Mouse (Mus musculus): ENCODE measurements at regions not wholly inside any gene's neighbourhood (a gene's known extent, or its start where the extent isn't known, plus 50 kb on each side); places are given as distances from the start of the nearest gene placed in this dataset.
"Not testable (repeated sequence)": the region's sequence is repeated elsewhere in the genome, so short reads cannot be mapped to it uniquely, and the experiment has no call there.

DNA sequence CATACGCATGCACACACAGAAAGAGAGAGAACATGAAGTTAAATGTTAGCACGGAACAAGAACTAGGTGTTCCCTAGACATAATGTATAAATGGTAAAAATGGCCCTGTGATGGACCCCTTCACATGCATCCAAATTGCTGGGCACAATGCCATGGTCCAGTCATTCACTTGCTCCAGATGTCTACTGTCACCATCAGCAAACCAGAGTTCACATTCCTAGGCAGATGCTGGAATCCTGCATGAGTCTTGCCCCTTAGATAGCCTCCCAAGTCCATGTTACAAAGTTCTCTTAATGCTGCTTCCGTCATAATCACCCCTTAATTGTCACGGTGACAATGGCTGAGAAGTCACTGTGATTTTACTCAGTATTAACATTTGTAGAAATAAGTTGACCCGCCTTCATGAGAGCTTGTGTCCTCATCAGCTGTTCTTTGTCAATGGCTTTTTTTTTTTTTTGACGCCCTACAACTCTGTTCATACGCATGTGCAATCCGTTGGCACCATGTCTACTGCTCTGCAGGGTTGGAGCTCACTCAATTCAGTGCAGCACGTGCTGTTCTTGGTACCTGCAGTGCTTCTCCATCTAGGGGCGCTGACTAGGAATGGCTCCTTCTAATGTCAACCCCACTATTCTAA is 179.4 kb downstream of the Basp1 start:
- 95% methylated on average over 10 of the region's 10 CpGs for WGBS
- Histone ChIP-seq H3K36me3 (no peaks in the 10 kb centered on the region), H3K9me3 (replicated peaks) (no peaks in the 10 kb centered on the region), H3K4me3 (no peak overlapping the region), H3K27me3 (ENCODE audit: low read depth, poor library complexity, severe bottlenecking) (no peaks in the 10 kb centered on the region), H3K4me1 (peaks cover 6% of the 10 kb centered on the region; the same call in 1 of the 2 replicates), H3K27ac (no peak overlapping the region)
- DNase-seq (ENCODE audit: low spot score) = no peak

DNA sequence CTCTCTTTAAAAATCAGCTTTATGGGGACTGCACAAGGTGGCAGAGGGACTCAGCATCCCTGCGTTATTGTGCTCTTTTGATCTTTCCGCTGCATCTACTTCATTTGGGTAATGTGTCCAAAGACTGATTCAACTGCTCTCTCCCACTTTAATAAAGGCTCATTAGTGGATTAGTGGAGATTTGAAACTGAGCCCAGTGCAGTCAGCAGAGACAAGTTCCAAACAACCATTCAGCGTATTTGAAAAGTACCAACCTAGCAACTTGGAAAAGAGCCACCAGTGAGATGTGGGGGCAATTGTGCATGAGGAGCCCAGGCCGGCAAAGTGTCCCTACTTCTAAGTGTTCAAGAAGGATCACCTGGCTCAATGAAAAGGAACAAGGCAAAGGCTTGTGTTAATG is 183.4 kb downstream of the Basp1 start:
- no peaks in the 10 kb centered on the region for H3K9me3 ChIP-seq (replicated peaks)

DNA sequence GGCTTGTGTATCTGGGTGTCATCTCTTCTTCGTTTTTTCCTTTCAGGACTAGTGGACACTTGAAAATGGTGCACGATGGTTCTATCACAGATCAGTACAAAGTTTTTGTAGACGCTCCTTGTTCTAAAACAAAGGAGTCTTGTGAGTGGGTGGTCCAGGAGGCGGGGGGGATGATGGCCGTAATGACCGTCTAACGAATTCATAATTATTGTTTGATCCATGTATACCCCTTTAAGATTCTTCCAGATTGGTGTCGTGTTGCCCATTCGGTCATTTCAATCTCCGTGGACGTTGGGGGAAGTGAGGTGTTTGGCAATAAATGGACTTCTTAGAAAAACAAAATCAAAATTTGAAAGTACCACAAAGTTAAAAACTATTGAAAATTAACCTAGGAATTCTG is 183.8 kb downstream of the Basp1 start:
- no peaks in the 10 kb centered on the region for H3K27me3 ChIP-seq (ENCODE audit: low read depth, poor library complexity, severe bottlenecking)
- DNase-seq (ENCODE audit: low spot score) = no peak
- WGBS = 91% methylated on average over 11 of the region's 11 CpGs
- H3K9me3 ChIP-seq (replicated peaks) = no peaks in the 10 kb centered on the region
- peaks cover 18% of the 10 kb centered on the region for H3K4me1 ChIP-seq
- H3K27ac ChIP-seq = no peak overlapping the region
- H3K36me3 ChIP-seq = no peaks in the 10 kb centered on the region
- H3K4me3 ChIP-seq = no peak overlapping the region

More for the DNA sequence above, 183.4 kb downstream of the Basp1 start:
- Histone ChIP-seq H3K36me3 (no peaks in the 10 kb centered on the region), H3K27ac (no peak overlapping the region), H3K4me1 (peaks cover 18% of the 10 kb centered on the region), H3K27me3 (ENCODE audit: low read depth, poor library complexity, severe bottlenecking) (no peaks in the 10 kb centered on the region), H3K4me3 (no peak overlapping the region)
- 91% methylated on average over 4 of the region's 4 CpGs for WGBS
- no peak for DNase-seq (ENCODE audit: low spot score)

- WGBS = 55% methylated on average over 7 of the region's 7 CpGs
- DNase-seq (ENCODE audit: low spot score) = no peak
- H3K27me3 ChIP-seq (ENCODE audit: low read depth, poor library complexity, severe bottlenecking) = no peaks in the 10 kb centered on the region
- no peaks in the 10 kb centered on the region for H3K36me3 ChIP-seq
- no peak overlapping the region for H3K27ac ChIP-seq
- H3K4me3 ChIP-seq = no peak overlapping the region
- H3K4me1 ChIP-seq = peaks cover 18% of the 10 kb centered on the region
- H3K9me3 ChIP-seq (replicated peaks) = no peaks in the 10 kb centered on the region
Observed at GRCm38 (mm10) chr15:25227496-25227895, 186.1 kb downstream of the Basp1 start.

- no peak overlapping the region for H3K27ac ChIP-seq
- H3K9me3 ChIP-seq (replicated peaks) = no peaks in the 10 kb centered on the region
- DNase-seq (ENCODE audit: low spot score) = no peak
- no peaks in the 10 kb centered on the region for H3K27me3 ChIP-seq (ENCODE audit: low read depth, poor library complexity, severe bottlenecking)
- H3K36me3 ChIP-seq = no peaks in the 10 kb centered on the region
- H3K4me3 ChIP-seq = no peak overlapping the region
- peaks cover 18% of the 10 kb centered on the region for H3K4me1 ChIP-seq
- WGBS = 32% methylated on average over 3 of the region's 3 CpGs
Observed at GRCm38 (mm10) chr15:25225936-25226335, 187.6 kb downstream of the Basp1 start.

GRCm38 (mm10) chr15:25225431-25225830 is 188.1 kb downstream of the Basp1 start:
- H3K4me1 ChIP-seq = peaks cover 18% of the 10 kb centered on the region
- 88% methylated on average over 3 of the region's 3 CpGs for WGBS

DNA sequence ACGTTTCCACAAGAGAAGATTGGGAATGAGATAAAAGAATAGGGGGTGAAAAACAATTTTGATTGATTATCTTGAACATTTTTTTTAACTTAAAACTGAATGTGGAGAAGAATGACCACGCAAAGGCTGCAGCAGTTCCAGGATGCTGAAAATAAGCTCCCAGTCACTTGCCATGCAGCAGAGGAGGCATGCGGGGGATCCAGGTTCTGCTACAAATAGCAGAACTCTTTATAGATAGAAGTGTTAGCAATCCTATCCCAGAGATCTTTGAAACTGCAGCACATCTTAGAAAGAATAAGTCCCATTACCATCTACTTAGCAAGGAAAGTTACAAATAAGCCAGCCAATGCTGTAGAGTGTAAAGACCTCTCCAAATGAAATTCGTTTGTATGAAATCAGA is 191.8 kb downstream of the Basp1 start:
- H3K36me3 ChIP-seq = no peaks in the 10 kb centered on the region
- H3K27me3 ChIP-seq (ENCODE audit: low read depth, poor library complexity, severe bottlenecking) = no peaks in the 10 kb centered on the region
- peaks cover 10% of the 10 kb centered on the region for H3K4me1 ChIP-seq
- 91% methylated on average over 4 of the region's 4 CpGs for WGBS
- no peak overlapping the region for H3K27ac ChIP-seq
- H3K9me3 ChIP-seq (replicated peaks) = no peaks in the 10 kb centered on the region
- no peak for DNase-seq (ENCODE audit: low spot score)
- no peak overlapping the region for H3K4me3 ChIP-seq

More at GRCm38 (mm10) chr15:25225431-25225830, 188.1 kb downstream of the Basp1 start:
- Histone ChIP-seq H3K36me3 (no peaks in the 10 kb centered on the region), H3K9me3 (replicated peaks) (no peaks in the 10 kb centered on the region), H3K27ac (no peak overlapping the region), H3K4me3 (no peak overlapping the region), H3K27me3 (ENCODE audit: low read depth, poor library complexity, severe bottlenecking) (no peaks in the 10 kb centered on the region)
- DNase-seq (ENCODE audit: low spot score) = no peak

DNA sequence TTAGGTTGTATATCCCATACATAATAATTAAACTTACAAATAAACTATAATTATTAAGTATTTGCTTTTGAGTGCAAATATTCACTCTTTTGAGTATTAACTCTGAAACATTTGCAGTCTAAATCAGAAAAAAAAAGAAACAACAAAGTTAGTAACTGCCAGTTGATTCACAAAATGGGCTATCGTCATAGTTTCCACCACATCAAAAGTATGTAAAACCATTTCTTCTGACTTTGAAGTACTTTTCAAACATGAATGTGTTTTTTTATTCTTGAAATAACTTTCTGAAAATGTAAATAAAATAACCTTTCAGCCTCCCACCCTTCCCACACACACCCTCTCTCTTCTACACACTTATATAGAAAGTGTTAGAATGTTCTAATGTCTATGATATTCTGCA is 197.2 kb downstream of the Basp1 start:
- 95% methylated on average over 1 of the region's 1 CpGs for WGBS

GRCm38 (mm10) chr15:25202097-25202496 is 211.5 kb downstream of the Basp1 start:
- H3K4me3 ChIP-seq = no peak overlapping the region
- H3K27ac ChIP-seq = no peak overlapping the region
- no peaks in the 10 kb centered on the region for H3K27me3 ChIP-seq (ENCODE audit: low read depth, poor library complexity, severe bottlenecking)
- H3K4me1 ChIP-seq = no peaks in the 10 kb centered on the region
- 93% methylated on average over 3 of the region's 3 CpGs for WGBS
- no peaks in the 10 kb centered on the region for H3K9me3 ChIP-seq (replicated peaks)
- DNase-seq (ENCODE audit: low spot score) = no peak
- no peaks in the 10 kb centered on the region for H3K36me3 ChIP-seq

More for the DNA sequence above, 197.2 kb downstream of the Basp1 start:
- no peak overlapping the region for H3K27ac ChIP-seq
- no peak for DNase-seq (ENCODE audit: low spot score)
- no peaks in the 10 kb centered on the region for H3K27me3 ChIP-seq (ENCODE audit: low read depth, poor library complexity, severe bottlenecking)
- H3K36me3 ChIP-seq = no peaks in the 10 kb centered on the region
- no peaks in the 10 kb centered on the region for H3K4me1 ChIP-seq
- no peak overlapping the region for H3K4me3 ChIP-seq
- H3K9me3 ChIP-seq (replicated peaks) = no peaks in the 10 kb centered on the region

DNA sequence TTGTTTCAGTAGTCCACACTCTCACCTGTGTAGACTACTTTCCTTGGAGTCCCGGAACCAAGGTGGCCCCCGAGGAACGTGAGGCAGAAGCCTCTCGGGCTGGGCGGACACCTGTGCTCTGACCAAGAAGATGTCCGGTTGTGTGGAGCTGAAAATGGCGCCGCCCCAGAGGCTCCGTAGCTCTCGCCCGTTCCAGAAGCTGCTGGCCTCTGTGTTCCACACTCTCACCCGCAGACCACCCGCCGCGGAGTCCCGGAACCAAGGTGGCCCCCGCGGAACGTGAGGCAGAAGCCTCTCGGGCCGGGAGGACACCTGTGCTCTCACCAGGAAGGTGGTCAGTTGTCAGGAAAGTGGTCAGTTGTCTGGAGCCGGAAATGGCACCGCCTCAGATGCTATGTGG is 213.3 kb downstream of the Basp1 start:
- H3K4me3 ChIP-seq; H3K27me3 ChIP-seq (ENCODE audit: low read depth, poor library complexity, severe bottlenecking); DNase-seq (ENCODE audit: low spot score); H3K4me1 ChIP-seq; H3K36me3 ChIP-seq; H3K27ac ChIP-seq; H3K9me3 ChIP-seq (replicated peaks): not testable (repeated sequence)
- 95% methylated on average over 23 of the region's 23 CpGs for WGBS

DNA sequence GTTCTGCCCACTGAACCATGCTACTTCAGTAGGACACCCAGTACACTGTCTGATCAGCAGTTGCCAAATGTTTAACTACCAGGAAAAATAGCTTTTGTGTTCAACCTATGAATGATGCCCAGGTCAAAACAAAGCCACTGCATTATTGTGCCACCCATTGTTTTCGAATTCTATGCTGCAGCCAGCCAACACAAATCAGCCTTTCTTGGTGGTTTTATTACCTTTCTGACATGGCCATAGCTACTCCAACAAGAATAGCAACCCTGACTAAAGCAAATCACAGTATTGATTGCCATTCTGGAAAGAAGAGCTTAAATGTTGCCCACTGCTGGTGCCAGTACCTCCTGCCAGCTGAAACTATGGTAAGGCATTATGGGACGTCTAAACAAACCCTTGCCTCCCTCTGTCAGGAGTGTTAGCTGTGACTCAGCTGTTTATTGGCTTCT is 225.7 kb downstream of the Basp1 start:
- H3K9me3 ChIP-seq (replicated peaks) = no peaks in the 10 kb centered on the region
- no peaks in the 10 kb centered on the region for H3K36me3 ChIP-seq
- no peak overlapping the region for H3K4me3 ChIP-seq
- no peaks in the 10 kb centered on the region for H3K27me3 ChIP-seq (ENCODE audit: low read depth, poor library complexity, severe bottlenecking)
- no peak overlapping the region for H3K27ac ChIP-seq
- H3K4me1 ChIP-seq = no peaks in the 10 kb centered on the region
- WGBS = 66% methylated on average over 2 of the region's 2 CpGs
- no peak for DNase-seq (ENCODE audit: low spot score)

DNA sequence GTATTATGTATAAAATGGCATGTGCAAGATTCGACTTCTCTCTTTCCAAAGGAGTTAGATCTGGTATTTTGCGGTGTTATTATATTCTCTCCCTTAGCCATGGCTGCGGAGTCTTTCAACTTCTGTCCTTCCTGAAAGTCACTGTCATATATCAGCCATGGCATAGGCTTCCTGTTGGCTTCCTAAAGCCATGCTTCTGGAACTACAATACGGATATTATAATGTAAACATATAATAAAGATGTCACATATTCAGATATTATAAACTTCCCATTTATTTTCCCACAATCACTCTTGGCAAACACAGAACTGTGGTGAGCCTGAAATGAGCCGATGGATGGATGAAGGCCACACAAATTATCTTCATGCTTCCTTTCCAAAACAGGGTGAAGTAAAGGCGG is 240.8 kb downstream of the Basp1 start:
- DNase-seq (ENCODE audit: low spot score) = no peak
- no peaks in the 10 kb centered on the region for H3K27me3 ChIP-seq (ENCODE audit: low read depth, poor library complexity, severe bottlenecking)
- no peaks in the 10 kb centered on the region for H3K4me1 ChIP-seq
- H3K4me3 ChIP-seq = no peak overlapping the region
- H3K27ac ChIP-seq = no peak overlapping the region
- no peaks in the 10 kb centered on the region for H3K36me3 ChIP-seq
- 91% methylated on average over 6 of the region's 6 CpGs for WGBS
- H3K9me3 ChIP-seq (replicated peaks) = no peaks in the 10 kb centered on the region

GRCm38 (mm10) chr15:25146371-25146770 is 267.2 kb downstream of the Basp1 start:
- Histone ChIP-seq H3K27me3 (ENCODE audit: low read depth, poor library complexity, severe bottlenecking) (no peaks in the 10 kb centered on the region), H3K36me3 (no peaks in the 10 kb centered on the region)

DNA sequence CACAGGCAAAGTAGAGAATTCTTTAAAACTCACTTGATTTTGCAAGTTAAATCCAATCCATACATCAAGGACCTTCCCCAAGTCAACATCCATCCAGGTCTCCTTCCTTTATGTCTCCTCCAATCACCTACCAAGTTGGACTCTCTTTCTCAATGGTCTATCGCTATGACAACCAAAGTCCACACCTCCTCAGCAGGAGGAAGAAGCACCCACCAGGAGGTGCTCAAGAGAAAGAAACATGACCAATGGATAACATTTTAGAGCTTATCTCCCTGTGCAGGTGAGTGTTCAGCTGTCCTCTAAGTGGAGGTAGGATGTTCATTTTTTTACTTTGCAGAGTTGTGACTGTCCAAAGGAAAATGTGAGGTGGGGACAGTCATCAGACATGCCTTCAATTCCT is 269.3 kb downstream of the Basp1 start:
- H3K27ac ChIP-seq = no peak overlapping the region
- no peak for DNase-seq (ENCODE audit: low spot score)
- H3K4me1 ChIP-seq = 0 out of 2 replicates have a peak, but pooled peaks cover 3% of the 10 kb centered on the region
- no peaks in the 10 kb centered on the region for H3K9me3 ChIP-seq (replicated peaks)
- H3K27me3 ChIP-seq (ENCODE audit: low read depth, poor library complexity, severe bottlenecking) = no peaks in the 10 kb centered on the region
- H3K36me3 ChIP-seq = no peaks in the 10 kb centered on the region
- no peak overlapping the region for H3K4me3 ChIP-seq
- WGBS = 71% methylated on average over 1 of the region's 1 CpGs

More at GRCm38 (mm10) chr15:25146371-25146770, 267.2 kb downstream of the Basp1 start:
- Histone ChIP-seq H3K4me3 (no peak overlapping the region), H3K4me1 (no peaks in the 10 kb centered on the region), H3K9me3 (replicated peaks) (no peaks in the 10 kb centered on the region), H3K27ac (no peak overlapping the region)
- no peak for DNase-seq (ENCODE audit: low spot score)
- WGBS = 88% methylated on average over 1 of the region's 1 CpGs

Data from limb, embryonic 10.5 days (tissue).